Mouse (Mus musculus): ENCODE results near the gene Oaf. TPM values are rescaled to one million over a fixed set of nuclear protein-coding genes. Genes with fewer than 3 reads are reported as not detected.

The Oaf gene
- polyA plus RNA-seq, 1 experiment from 2014 or later, result 59.5 TPM

DNA sequence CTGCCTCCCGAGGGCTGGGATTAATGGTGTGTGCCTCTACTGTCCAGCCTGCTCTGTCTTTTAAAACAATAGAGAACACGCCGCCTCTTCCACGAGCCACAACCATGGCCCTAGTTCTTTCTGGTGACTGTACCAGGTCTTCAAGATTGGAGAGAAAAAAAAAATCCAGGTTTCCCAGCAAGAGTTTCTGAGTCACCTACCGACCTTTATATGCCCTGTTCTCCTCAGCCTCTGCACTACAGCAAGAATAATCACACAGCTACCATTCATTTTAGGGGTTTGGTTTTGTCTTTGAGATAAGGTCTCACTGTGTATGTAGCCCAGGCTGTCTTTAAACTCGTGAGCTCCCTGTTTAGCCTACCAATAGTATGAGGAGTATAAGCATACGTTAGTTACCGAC is 2.3 kb upstream of the Oaf start:
- Histone ChIP-seq H3K27me3 (no peaks in the 10 kb centered on the region), H3K27ac (no peak overlapping the region), H3K4me3 (replicated peaks) (no peak overlapping the region), H3K9ac (no peak overlapping the region), H3K9me3 (replicated peaks) (no peaks in the 10 kb centered on the region), H3K4me1 (peaks cover 56% of the 10 kb centered on the region), H3K4me2 (no peak overlapping the region), H3K36me3 (no peaks in the 10 kb centered on the region)
- no peak for ATAC-seq (replicated peaks; ENCODE audit: low FRiP score)
- 90% methylated on average over 8 of the region's 8 CpGs for WGBS

DNA sequence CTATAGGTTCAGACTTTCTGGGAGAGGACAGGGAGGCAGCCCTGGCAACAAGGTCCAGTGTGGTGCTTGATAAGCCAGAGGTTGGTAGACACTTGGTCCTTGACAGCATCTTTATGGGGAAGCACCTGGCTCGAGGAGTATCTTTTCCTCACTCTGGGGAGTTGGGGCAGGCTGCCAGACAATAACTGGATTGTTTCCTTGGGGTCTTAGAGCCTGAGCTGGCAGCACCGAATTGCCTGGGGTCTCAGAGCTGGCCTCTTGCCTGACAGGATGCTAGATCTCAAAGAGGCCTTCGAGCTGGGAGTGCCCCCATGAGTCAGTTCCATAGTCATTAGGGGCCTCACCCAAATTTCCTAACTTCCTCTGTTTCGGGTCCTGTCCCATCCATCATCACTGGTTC is 1.6 kb upstream of the Oaf start:
- Histone ChIP-seq H3K4me1 (peaks cover 58% of the 10 kb centered on the region), H3K27me3 (no peaks in the 10 kb centered on the region), H3K4me3 (replicated peaks) (no peak overlapping the region), H3K9ac (no peak overlapping the region), H3K9me3 (replicated peaks) (no peaks in the 10 kb centered on the region), H3K36me3 (no peaks in the 10 kb centered on the region), H3K27ac (no peak overlapping the region), H3K4me2 (no peak overlapping the region)
- ATAC-seq (replicated peaks; ENCODE audit: low FRiP score), result no peak
- 45% methylated on average over 4 of the region's 4 CpGs for WGBS

DNA sequence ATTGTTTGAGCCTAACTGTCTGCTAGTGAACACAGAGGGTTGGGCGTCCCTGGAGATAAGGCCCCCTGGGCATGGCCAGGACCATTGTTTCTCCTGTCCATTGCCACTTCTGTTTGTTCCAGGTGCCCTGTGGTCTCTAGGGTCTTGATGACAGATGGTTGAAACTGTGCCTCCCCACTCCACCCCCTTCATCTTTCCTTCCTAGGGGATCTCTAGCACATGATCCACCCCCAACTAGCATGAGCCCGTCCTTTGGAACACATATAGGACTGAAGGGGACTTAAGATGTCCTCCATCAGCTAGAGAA is 836 bp upstream of the Oaf start:
- ATAC-seq (replicated peaks; ENCODE audit: low FRiP score), result no peak

DNA sequence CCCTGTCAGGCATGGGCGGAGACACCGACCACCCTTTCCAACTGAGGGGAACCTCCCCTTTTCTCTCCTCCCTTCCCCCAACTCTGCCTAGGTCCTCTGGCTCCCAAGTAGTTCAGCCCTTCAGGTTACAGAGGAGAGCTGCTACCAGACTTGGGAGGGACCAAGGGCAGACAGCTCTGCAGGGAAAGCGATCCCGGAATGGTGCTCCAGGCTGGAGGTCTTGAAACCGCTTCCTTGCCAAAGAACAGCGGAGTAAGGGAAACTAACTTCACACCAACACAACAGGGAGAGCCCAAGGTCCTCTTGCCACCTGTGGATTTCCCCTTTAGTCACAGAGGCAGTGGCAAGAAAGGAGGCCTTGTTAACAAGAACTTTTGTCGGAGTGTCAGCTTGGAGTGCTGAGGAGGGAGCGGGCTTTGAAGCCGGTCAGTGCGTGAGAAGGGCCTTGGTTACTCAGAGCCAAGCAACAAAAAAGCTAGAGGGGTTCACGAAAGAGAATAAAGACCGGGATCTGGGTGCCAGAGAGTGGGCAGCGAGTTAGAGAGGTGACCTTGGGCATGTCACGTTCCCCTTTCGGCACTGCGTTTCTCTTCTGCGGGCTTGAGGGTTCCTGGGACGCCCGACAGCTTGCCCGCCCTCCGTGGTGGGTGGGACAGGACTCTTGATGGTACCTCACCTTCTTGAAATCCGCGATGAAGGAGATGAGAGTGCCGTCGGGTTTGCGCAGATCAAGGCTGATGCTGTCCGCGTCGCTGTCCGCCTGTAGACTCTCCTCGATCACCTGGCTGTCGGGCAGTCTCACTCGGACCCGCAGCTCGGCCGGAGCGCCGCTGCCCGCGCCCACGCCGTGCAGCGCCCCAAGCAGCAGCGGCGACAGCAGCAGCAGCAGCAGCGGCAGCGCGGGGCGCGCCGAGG is 823 bp downstream of the Oaf start:
- peak overlapping the region; percentile 81 for H3K4me2 ChIP-seq
- 1% methylated on average over 51 of the region's 51 CpGs for WGBS
- peak overlapping the region; percentile 78 for H3K4me3 ChIP-seq (replicated peaks)
- no peaks in the 10 kb centered on the region for H3K9me3 ChIP-seq (replicated peaks)
- no peaks in the 10 kb centered on the region for H3K27me3 ChIP-seq
- peak; percentile 14; the same call in 1 of the 2 replicates for ATAC-seq (replicated peaks; ENCODE audit: low FRiP score)
- H3K27ac ChIP-seq, result peak overlapping the region; percentile 94
- no peaks in the 10 kb centered on the region; the same call in 1 of the 2 replicates for H3K36me3 ChIP-seq
- H3K9ac ChIP-seq, result peak overlapping the region; percentile 81
- peaks cover 74% of the 10 kb centered on the region for H3K4me1 ChIP-seq

More for the DNA sequence above, 836 bp upstream of the Oaf start:
- no peak overlapping the region for H3K9ac ChIP-seq
- no peaks in the 10 kb centered on the region for H3K36me3 ChIP-seq
- no peaks in the 10 kb centered on the region for H3K27me3 ChIP-seq
- H3K9me3 ChIP-seq (replicated peaks), result no peaks in the 10 kb centered on the region
- WGBS, result 53% methylated on average over 2 of the region's 2 CpGs
- H3K4me3 ChIP-seq (replicated peaks), result no peak overlapping the region; the same call in 1 of the 2 replicates
- H3K4me2 ChIP-seq, result peak overlapping the region; percentile 81
- peak overlapping the region; percentile 94 for H3K27ac ChIP-seq
- H3K4me1 ChIP-seq, result peaks cover 61% of the 10 kb centered on the region

DNA sequence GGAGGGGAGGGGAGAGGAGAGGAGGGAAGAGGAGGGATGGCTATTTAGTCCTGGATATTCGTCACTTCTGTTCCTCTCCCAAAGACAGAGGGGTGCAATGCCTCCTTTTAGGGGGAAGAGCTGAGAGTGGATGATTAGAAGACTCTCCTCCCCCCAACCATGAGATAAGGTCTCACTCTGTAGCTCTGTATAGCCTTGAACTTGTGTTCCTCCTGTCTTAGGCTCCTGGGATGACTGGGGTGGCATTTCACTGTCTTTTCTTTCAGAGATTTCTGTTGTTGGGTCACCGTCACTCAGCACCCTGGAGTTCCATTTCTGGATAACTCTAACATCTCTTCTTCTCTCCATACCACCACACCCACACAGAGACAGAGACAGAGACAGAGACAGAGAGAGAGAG is 1.5 kb downstream of the Oaf start:
- peak overlapping the region; percentile 81 for H3K4me2 ChIP-seq
- H3K9me3 ChIP-seq (replicated peaks), result no peaks in the 10 kb centered on the region
- H3K9ac ChIP-seq, result peak overlapping the region; percentile 81
- H3K27me3 ChIP-seq, result no peaks in the 10 kb centered on the region
- WGBS, result 32% methylated on average over 2 of the region's 2 CpGs
- H3K36me3 ChIP-seq, result peaks cover 5% of the 10 kb centered on the region; the same call in 1 of the 2 replicates
- H3K4me3 ChIP-seq (replicated peaks), result peak overlapping the region; percentile 78
- 0 out of 2 replicates have a peak overlapping the region, but pooled peaks have one; percentile 1 for H3K27ac ChIP-seq
- H3K4me1 ChIP-seq, result peaks cover 78% of the 10 kb centered on the region
- no peak for ATAC-seq (replicated peaks; ENCODE audit: low FRiP score)

DNA sequence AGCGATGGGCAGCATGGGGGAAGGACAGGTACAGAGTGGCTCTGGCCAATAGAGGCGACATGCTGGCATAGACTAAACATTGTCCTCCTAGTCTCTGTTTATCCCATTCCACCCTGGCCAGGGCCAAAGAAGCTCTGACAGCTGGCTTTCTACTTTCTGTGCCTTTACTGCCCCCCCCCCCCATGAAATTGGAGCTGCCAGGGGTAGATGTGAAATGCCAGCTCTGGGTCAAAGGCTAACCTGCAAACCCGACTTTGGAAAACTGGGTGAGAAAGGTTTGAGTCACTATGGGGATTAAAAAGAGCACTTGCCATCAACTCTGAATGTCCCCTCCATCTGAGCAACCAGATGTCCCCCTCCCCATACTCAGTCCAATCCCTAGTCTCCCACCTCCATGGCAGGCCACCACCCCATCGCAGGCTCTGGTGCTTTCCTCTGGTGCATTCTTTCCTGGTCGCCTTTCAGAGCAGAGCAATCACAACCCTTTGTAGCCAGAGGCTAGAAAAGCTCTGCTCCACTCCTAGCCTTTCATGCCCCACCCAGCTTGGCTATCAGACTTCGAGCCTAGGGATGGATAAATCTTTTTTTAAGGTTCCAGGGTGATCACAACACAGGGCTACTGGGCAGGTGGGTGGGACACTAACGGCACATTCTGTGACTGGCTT is 2.5 kb downstream of the Oaf start:
- Histone ChIP-seq H3K4me2 (peak overlapping the region; percentile 81), H3K4me1 (peaks cover 84% of the 10 kb centered on the region), H3K9ac (0 out of 2 replicates have a peak overlapping the region, but pooled peaks have one; percentile 81), H3K36me3 (peaks cover 5% of the 10 kb centered on the region; the same call in 1 of the 2 replicates), H3K9me3 (replicated peaks) (no peaks in the 10 kb centered on the region), H3K27me3 (no peaks in the 10 kb centered on the region), H3K27ac (0 out of 2 replicates have a peak overlapping the region, but pooled peaks have one; percentile 1), H3K4me3 (replicated peaks) (peak overlapping the region; percentile 78)
- WGBS, result 35% methylated on average over 7 of the region's 7 CpGs
- ATAC-seq (replicated peaks; ENCODE audit: low FRiP score), result no peak

DNA sequence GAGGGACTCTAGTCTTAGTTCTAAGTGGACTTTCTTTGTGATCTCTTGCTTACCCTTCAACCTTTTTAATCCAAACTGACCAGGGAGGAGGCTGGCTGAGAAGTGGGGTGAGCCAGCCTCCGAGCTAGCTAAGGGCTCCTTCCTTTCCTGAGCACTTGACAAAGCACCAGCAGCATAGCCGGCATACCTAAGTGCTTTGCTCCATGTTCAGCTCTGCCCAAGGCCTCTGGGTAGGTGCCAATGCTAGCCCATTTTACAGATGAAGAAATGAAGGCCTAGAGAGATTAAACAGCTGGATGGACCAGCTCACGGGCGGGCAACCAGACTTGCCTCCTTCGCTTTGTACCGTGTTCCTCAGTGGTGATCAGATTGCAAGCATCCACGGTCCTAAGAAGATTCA is 3.1 kb downstream of the Oaf start:
- no peak overlapping the region; the same call in 1 of the 2 replicates for H3K4me2 ChIP-seq
- H3K9ac ChIP-seq, result no peak overlapping the region
- ATAC-seq (replicated peaks; ENCODE audit: low FRiP score), result no peak
- no peak overlapping the region for H3K4me3 ChIP-seq (replicated peaks)
- H3K9me3 ChIP-seq (replicated peaks), result no peaks in the 10 kb centered on the region
- H3K27ac ChIP-seq, result no peak overlapping the region
- H3K36me3 ChIP-seq, result peaks cover 5% of the 10 kb centered on the region; the same call in 1 of the 2 replicates
- 84% methylated on average over 7 of the region's 7 CpGs for WGBS
- no peaks in the 10 kb centered on the region for H3K27me3 ChIP-seq
- peaks cover 87% of the 10 kb centered on the region for H3K4me1 ChIP-seq

DNA sequence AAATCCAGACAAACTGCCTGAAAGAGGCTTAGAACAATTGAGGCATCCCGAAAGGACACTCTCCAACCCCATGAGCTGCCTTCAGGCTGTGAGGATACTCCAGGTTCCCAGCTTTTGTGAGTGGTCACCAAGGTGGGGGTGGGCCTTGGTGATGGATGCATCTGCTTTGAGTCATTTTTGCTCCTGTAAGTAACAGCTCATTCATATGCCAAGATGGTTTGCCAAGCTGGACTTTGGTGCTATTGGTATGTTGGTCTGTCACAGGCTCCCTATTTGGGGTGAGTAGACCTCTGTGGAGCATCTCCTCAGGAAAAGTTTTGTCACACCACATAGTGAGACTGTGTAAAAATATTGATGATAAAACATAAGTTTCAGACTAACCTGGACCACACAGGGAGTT is 3.6 kb downstream of the Oaf start:
- Histone ChIP-seq H3K27ac (0 out of 2 replicates have a peak overlapping the region, but pooled peaks have one; percentile 7), H3K4me3 (replicated peaks) (no peak overlapping the region), H3K9ac (no peak overlapping the region), H3K4me1 (peaks cover 92% of the 10 kb centered on the region), H3K27me3 (no peaks in the 10 kb centered on the region), H3K4me2 (no peak overlapping the region), H3K36me3 (peaks cover 5% of the 10 kb centered on the region; the same call in 1 of the 2 replicates), H3K9me3 (replicated peaks) (no peaks in the 10 kb centered on the region)
- ATAC-seq (replicated peaks; ENCODE audit: low FRiP score), result no peak
- WGBS, result 93% methylated on average over 1 of the region's 1 CpGs

DNA sequence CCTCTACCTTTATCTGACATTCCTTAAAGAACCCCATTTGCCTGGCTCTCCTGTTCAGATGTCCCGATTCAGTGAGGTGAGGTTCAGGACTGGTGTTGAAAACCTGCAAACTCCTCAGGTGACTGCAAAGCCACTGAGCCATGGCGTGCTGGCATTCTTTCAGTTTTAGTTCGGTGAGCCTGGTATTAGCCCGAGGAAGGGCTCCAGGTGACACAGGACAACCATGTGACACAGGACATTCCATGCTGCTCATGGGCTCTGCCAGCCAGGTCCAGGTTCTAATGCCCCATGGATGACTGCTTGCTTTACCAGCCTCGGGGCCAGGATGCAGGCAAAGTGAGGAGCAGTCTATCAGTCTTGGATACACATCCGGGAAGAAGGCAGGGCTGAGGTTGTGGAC is 4.4 kb downstream of the Oaf start:
- Histone ChIP-seq H3K9ac (no peak overlapping the region), H3K36me3 (peaks cover 5% of the 10 kb centered on the region; the same call in 1 of the 2 replicates), H3K4me3 (replicated peaks) (no peak overlapping the region), H3K27ac (0 out of 2 replicates have a peak overlapping the region, but pooled peaks have one; percentile 7), H3K4me2 (no peak overlapping the region), H3K9me3 (replicated peaks) (no peaks in the 10 kb centered on the region), H3K27me3 (no peaks in the 10 kb centered on the region), H3K4me1 (peaks cover 95% of the 10 kb centered on the region)
- no peak for ATAC-seq (replicated peaks; ENCODE audit: low FRiP score)
- WGBS, result 60% methylated on average over 6 of the region's 6 CpGs

DNA sequence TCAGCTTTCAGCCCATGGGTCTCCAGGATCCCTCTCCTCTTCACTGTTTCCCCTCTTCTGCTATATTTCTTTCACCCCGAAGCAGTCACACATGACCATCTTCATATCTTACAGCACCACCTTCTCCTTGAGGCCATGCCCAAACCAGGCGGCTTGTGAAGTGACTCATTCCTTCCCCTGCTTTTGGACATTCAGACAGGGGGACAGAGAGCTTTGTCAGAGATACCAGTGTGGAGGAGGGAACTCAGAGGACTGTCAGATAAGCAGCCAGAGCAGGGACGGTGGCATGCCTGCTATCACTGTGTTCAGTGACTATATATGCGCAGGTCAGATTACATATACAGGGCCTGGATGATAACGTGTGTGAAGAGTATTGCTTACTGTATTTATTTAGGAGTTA is 5.2 kb downstream of the Oaf start:
- no peak for ATAC-seq (replicated peaks; ENCODE audit: low FRiP score)
- Histone ChIP-seq H3K4me3 (replicated peaks) (no peak overlapping the region), H3K4me1 (peaks cover 98% of the 10 kb centered on the region), H3K27me3 (no peaks in the 10 kb centered on the region), H3K9ac (no peak overlapping the region), H3K9me3 (replicated peaks) (no peaks in the 10 kb centered on the region), H3K27ac (0 out of 2 replicates have a peak overlapping the region, but pooled peaks have one; percentile 23), H3K36me3 (peaks cover 8% of the 10 kb centered on the region; the same call in 1 of the 2 replicates), H3K4me2 (no peak overlapping the region)
- WGBS, result 68% methylated on average over 5 of the region's 5 CpGs

DNA sequence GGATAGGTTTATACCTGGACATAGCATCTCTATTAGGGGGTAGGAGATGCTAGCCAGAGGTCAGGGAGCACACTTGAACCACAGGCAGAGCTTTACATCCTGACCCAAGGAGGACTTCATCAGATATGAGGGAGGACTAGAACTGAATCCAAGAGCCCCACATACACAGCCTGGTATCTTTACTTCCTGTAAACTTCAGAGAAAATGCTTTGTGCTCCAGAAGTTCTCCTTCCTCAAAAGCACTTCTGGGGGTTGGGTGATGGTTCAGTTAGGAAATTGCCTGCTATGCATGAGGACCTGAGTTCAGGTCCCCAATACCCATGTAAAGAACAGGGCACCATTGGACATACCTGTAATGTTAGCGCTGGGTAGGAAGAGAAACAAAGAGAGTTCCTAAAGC is 6.2 kb downstream of the Oaf start:
- H3K27ac ChIP-seq, result no peak overlapping the region
- no peak overlapping the region for H3K9ac ChIP-seq
- 97% methylated on average over 1 of the region's 1 CpGs for WGBS
- H3K4me3 ChIP-seq (replicated peaks), result no peak overlapping the region
- H3K9me3 ChIP-seq (replicated peaks), result no peaks in the 10 kb centered on the region
- H3K27me3 ChIP-seq, result no peaks in the 10 kb centered on the region
- ATAC-seq (replicated peaks; ENCODE audit: low FRiP score), result no peak
- peaks cover 13% of the 10 kb centered on the region; the same call in 1 of the 2 replicates for H3K36me3 ChIP-seq
- peaks cover 90% of the 10 kb centered on the region for H3K4me1 ChIP-seq
- no peak overlapping the region for H3K4me2 ChIP-seq

DNA sequence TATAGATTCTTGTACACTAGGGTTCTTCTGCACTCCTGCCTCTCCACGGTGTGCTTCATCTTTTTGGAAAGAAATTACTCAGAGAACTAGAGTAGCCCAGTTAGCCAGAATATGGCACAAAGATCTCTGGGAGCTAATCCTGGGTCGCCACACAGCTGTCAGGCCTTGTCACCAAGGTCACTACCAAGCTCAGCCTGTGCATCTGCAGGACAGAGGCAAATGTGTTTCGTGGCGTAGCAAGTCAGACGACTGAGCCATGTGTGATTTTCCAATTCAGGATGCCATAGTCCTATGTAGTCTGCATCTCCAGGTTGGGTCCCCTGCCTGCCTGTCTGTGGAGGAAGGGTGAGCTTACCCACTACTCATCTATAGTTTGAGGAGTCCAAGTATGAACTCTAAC is 6.7 kb downstream of the Oaf start:
- Histone ChIP-seq H3K27ac (peak overlapping the region; percentile 85; the same call in 1 of the 2 replicates), H3K36me3 (peaks cover 13% of the 10 kb centered on the region; the same call in 1 of the 2 replicates), H3K9me3 (replicated peaks) (no peaks in the 10 kb centered on the region), H3K4me1 (peaks cover 85% of the 10 kb centered on the region), H3K9ac (no peak overlapping the region), H3K27me3 (no peaks in the 10 kb centered on the region), H3K4me2 (no peak overlapping the region), H3K4me3 (replicated peaks) (no peak overlapping the region)
- no peak for ATAC-seq (replicated peaks; ENCODE audit: low FRiP score)
- WGBS, result 76% methylated on average over 5 of the region's 5 CpGs

All from kidney, embryonic 15.5 days (tissue).